Mouse (Mus musculus): ENCODE measurements around the gene Ube2r2. TPM values are rescaled to one million over a fixed set of nuclear protein-coding genes. Genes with fewer than 3 reads are reported as not detected.

Ube2r2 gene
- polyA plus RNA-seq, 1 experiment from 2014 or later, result 90.7 TPM

GRCm38 (mm10) chr4:41129836-41130235 is 5.7 kb upstream of the Ube2r2 start:
- H3K4me2 ChIP-seq (ENCODE audit: low read depth, low read length), result no peak overlapping the region
- H3K9ac ChIP-seq (ENCODE audit: low read depth, low read length), result no peak overlapping the region
- 78% methylated on average over 3 of the region's 3 CpGs for whole genome bisulfite sequencing

DNA sequence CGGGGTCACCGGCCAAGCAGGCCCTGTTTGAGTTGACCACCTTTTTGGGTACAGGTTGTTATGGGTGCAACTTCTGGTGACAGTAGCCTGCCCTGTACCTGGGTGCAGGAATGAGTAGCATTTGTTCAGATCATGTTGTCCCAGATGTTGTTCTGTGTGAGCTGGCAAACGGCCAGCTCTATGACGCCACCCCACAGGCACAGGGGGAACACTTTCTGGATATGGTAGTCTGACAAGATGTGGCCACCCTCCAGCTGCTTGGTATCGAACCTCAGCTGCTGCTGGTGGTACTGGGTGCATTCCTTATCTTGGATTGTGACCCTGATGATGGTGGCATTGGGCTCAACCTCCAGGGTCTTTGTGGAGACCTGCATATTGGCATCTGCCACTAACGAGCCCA is 3.1 kb upstream of the Ube2r2 start:
- H3K4me2 ChIP-seq (ENCODE audit: low read depth, low read length), result no peak overlapping the region
- H3K36me3 ChIP-seq (ENCODE audit: control insufficient read depth, insufficient read depth, low read length), result no peaks in the 10 kb centered on the region
- H3K27ac ChIP-seq (replicated peaks; ENCODE audit: low read depth, low read length), result no peak overlapping the region
- ATAC-seq (ENCODE audit: low read depth), result no peak
- DNase-seq (ENCODE audit: low spot score), result no peak
- H3K4me1 ChIP-seq (ENCODE audit: control insufficient read depth, insufficient read depth, low read length), result peaks cover 5% of the 10 kb centered on the region; the same call in 1 of the 2 replicates
- H3K9ac ChIP-seq (ENCODE audit: low read depth, low read length), result no peak overlapping the region
- H3K27me3 ChIP-seq (replicated peaks; ENCODE audit: control insufficient read depth, insufficient read depth, low read length), result no peaks in the 10 kb centered on the region
- no peak overlapping the region for H3K4me3 ChIP-seq (ENCODE audit: low read depth, low read length)
- 73% methylated on average over 6 of the region's 6 CpGs for WGBS
- H3K9me3 ChIP-seq (ENCODE audit: control insufficient read depth, low read length), result no peaks in the 10 kb centered on the region

More at GRCm38 (mm10) chr4:41129836-41130235, 5.7 kb upstream of the Ube2r2 start:
- H3K27me3 ChIP-seq (replicated peaks; ENCODE audit: control insufficient read depth, insufficient read depth, low read length), result no peaks in the 10 kb centered on the region
- no peak overlapping the region for H3K27ac ChIP-seq (replicated peaks; ENCODE audit: low read depth, low read length)
- no peaks in the 10 kb centered on the region for H3K36me3 ChIP-seq (ENCODE audit: control insufficient read depth, insufficient read depth, low read length)
- DNase-seq (ENCODE audit: low spot score), result no peak
- H3K4me3 ChIP-seq (ENCODE audit: low read depth, low read length), result no peak overlapping the region
- no peaks in the 10 kb centered on the region for H3K9me3 ChIP-seq (ENCODE audit: control insufficient read depth, low read length)
- no peak for ATAC-seq (ENCODE audit: low read depth)
- peaks cover 5% of the 10 kb centered on the region; the same call in 1 of the 2 replicates for H3K4me1 ChIP-seq (ENCODE audit: control insufficient read depth, insufficient read depth, low read length)

DNA sequence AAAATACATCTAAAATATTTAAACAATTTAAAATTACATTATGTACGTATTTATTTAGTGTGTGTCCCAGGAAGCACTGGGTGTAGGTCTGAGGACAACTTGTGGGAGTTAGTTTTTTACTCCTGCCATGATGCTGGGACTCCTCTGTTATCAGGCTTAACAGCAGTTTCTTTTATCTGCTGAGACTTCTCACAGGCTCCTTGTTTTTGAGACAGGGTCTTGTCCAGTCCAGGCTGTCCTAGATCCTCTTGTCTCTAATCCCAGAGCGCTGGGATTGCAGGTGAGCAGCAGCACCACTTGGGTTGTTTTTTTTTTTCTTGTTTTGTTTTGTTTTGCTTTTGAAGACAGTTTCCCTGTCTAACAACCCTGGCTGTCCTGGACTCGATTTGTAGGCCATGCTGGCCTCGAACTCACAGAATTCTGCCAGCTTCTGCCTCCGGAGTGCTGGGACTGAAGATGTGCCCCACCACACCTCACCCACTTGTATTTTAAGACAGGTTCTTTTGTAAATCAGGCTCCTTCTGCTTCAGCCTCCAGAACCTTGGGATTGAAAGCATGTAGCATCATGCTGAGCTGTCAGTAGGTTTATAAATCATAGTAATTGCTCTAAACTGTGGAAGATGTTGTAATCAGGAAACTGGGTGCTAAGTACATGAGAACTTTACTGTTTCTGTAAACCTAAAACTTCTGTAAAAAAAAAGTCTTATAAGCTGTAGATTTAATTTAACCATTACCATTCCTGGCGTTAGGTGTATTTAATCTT is 1.8 kb upstream of the Ube2r2 start:
- Histone ChIP-seq H3K27ac (replicated peaks; ENCODE audit: low read depth, low read length) (no peak overlapping the region), H3K36me3 (ENCODE audit: control insufficient read depth, insufficient read depth, low read length) (peaks cover 6% of the 10 kb centered on the region), H3K9me3 (ENCODE audit: control insufficient read depth, low read length) (no peaks in the 10 kb centered on the region), H3K4me3 (ENCODE audit: low read depth, low read length) (no peak overlapping the region), H3K4me1 (ENCODE audit: control insufficient read depth, insufficient read depth, low read length) (peaks cover 5% of the 10 kb centered on the region; the same call in 1 of the 2 replicates), H3K27me3 (replicated peaks; ENCODE audit: control insufficient read depth, insufficient read depth, low read length) (no peaks in the 10 kb centered on the region), H3K9ac (ENCODE audit: low read depth, low read length) (no peak overlapping the region; the same call in 1 of the 2 replicates), H3K4me2 (ENCODE audit: low read depth, low read length) (no peak overlapping the region)
- no peak for ATAC-seq (ENCODE audit: low read depth)
- 71% methylated on average over 6 of the region's 6 CpGs for WGBS
- DNase-seq (ENCODE audit: low spot score), result no peak

DNA sequence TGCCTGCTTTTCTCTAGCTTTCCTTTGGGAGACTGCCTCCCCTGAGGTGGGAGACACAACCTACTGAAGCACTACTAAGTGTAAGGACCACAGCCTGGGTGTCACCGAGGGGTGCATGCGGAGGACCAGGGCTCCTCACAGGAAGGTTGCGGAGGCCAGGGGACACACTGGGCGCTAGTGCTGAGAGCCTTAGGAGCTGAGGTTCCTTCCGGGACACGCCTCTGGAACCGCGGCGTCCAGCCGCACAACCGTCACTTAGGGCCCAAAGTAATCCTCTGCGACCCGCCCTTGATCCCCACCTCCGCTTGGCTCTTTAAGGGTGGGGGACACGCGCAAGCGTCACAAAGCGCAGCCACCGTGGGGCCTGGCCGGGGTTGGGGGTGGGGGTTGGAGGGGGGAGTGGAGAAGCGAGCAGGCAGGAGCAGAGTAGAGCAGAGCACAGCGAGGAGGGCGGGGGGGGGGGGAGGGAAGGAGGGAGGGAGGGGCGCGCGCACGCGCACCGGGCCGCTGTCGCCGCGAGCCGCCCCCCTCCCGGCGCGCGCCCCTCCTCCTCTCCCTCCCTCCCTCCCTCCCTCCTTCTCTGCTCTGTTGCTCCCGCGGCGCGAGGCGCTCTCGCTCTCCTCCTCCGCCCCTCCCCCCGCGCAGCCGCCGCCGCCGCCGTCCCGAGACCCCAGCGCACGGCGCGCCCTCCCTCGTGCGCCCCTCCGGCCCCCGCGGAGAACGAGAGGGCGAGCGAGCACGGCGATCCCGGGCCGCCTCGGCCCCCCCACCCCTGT is 420 bp upstream of the Ube2r2 start:
- H3K4me2 ChIP-seq (ENCODE audit: low read depth, low read length), result peak overlapping the region; percentile 75
- peaks cover 16% of the 10 kb centered on the region for H3K36me3 ChIP-seq (ENCODE audit: control insufficient read depth, insufficient read depth, low read length)
- peak overlapping the region; percentile 97 for H3K9ac ChIP-seq (ENCODE audit: low read depth, low read length)
- peaks cover 5% of the 10 kb centered on the region; the same call in 1 of the 2 replicates for H3K4me1 ChIP-seq (ENCODE audit: control insufficient read depth, insufficient read depth, low read length)
- H3K27me3 ChIP-seq (replicated peaks; ENCODE audit: control insufficient read depth, insufficient read depth, low read length), result no peaks in the 10 kb centered on the region
- no peaks in the 10 kb centered on the region for H3K9me3 ChIP-seq (ENCODE audit: control insufficient read depth, low read length)
- ATAC-seq (ENCODE audit: low read depth) (peak; percentile 95), DNase-seq (ENCODE audit: low spot score) (peak; percentile 92)
- peak overlapping the region; percentile 98 for H3K27ac ChIP-seq (replicated peaks; ENCODE audit: low read depth, low read length)
- under 1% methylated on average over 21 of the region's 70 CpGs for whole genome bisulfite sequencing
- H3K4me3 ChIP-seq (ENCODE audit: low read depth, low read length), result peak overlapping the region; percentile 90

GRCm38 (mm10) chr4:41136454-41136805 is 887 bp downstream of the Ube2r2 start:
- H3K4me2 ChIP-seq (ENCODE audit: low read depth, low read length), result peak overlapping the region; percentile 75
- WGBS, result 0% methylated on average over 4 of the region's 4 CpGs
- H3K9me3 ChIP-seq (ENCODE audit: control insufficient read depth, low read length), result no peaks in the 10 kb centered on the region
- ATAC-seq (ENCODE audit: low read depth), result peak; percentile 9; the same call in 1 of the 2 replicates
- peaks cover 5% of the 10 kb centered on the region; the same call in 1 of the 2 replicates for H3K4me1 ChIP-seq (ENCODE audit: control insufficient read depth, insufficient read depth, low read length)
- H3K4me3 ChIP-seq (ENCODE audit: low read depth, low read length), result peak overlapping the region; percentile 90
- H3K36me3 ChIP-seq (ENCODE audit: control insufficient read depth, insufficient read depth, low read length), result peaks cover 27% of the 10 kb centered on the region
- H3K27me3 ChIP-seq (replicated peaks; ENCODE audit: control insufficient read depth, insufficient read depth, low read length), result no peaks in the 10 kb centered on the region
- H3K9ac ChIP-seq (ENCODE audit: low read depth, low read length), result peak overlapping the region; percentile 97
- no peak for DNase-seq (ENCODE audit: low spot score)
- H3K27ac ChIP-seq (replicated peaks; ENCODE audit: low read depth, low read length), result peak overlapping the region; percentile 98

DNA sequence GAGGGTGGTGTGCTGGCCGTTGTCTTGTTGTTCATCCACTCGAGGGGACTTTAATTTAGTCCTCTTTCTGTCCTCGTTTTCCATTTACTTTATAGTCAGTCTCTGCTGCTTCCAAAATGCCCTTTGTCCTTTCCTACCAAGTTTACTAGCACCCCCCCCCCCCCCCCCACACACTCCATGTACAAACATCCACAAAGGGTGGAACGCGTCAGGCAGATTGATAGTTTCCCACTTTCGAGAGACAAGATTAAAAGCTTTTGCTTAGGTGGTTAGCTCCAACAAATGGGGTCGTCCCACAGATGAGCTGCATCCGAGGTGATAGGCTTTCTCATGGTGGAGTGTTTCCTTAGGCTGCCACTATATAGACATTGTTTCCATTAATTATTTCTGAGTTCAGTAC is 1.3 kb downstream of the Ube2r2 start:
- Histone ChIP-seq H3K9ac (ENCODE audit: low read depth, low read length) (peak overlapping the region; percentile 97), H3K27ac (replicated peaks; ENCODE audit: low read depth, low read length) (peak overlapping the region; percentile 98; the same call in 1 of the 2 replicates), H3K4me2 (ENCODE audit: low read depth, low read length) (peak overlapping the region; percentile 75), H3K4me3 (ENCODE audit: low read depth, low read length) (peak overlapping the region; percentile 90), H3K4me1 (ENCODE audit: control insufficient read depth, insufficient read depth, low read length) (peaks cover 5% of the 10 kb centered on the region; the same call in 1 of the 2 replicates), H3K36me3 (ENCODE audit: control insufficient read depth, insufficient read depth, low read length) (peaks cover 28% of the 10 kb centered on the region), H3K27me3 (replicated peaks; ENCODE audit: control insufficient read depth, insufficient read depth, low read length) (no peaks in the 10 kb centered on the region), H3K9me3 (ENCODE audit: control insufficient read depth, low read length) (no peaks in the 10 kb centered on the region)
- DNase-seq (ENCODE audit: low spot score) (peak; percentile 13), ATAC-seq (ENCODE audit: low read depth) (no peak)
- WGBS, result under 1% methylated on average over 8 of the region's 8 CpGs

GRCm38 (mm10) chr4:41140174-41140875 is 4.8 kb downstream of the Ube2r2 start:
- no peak overlapping the region for H3K27ac ChIP-seq (replicated peaks; ENCODE audit: low read depth, low read length)
- H3K27me3 ChIP-seq (replicated peaks; ENCODE audit: control insufficient read depth, insufficient read depth, low read length), result no peaks in the 10 kb centered on the region
- no peaks in the 10 kb centered on the region for H3K4me1 ChIP-seq (ENCODE audit: control insufficient read depth, insufficient read depth, low read length)
- H3K9me3 ChIP-seq (ENCODE audit: control insufficient read depth, low read length), result no peaks in the 10 kb centered on the region
- 88% methylated on average over 6 of the region's 6 CpGs for WGBS
- H3K4me3 ChIP-seq (ENCODE audit: low read depth, low read length), result no peak overlapping the region
- H3K36me3 ChIP-seq (ENCODE audit: control insufficient read depth, insufficient read depth, low read length), result peaks cover 34% of the 10 kb centered on the region
- no peak for DNase-seq (ENCODE audit: low spot score)
- ATAC-seq (ENCODE audit: low read depth), result no peak
- H3K4me2 ChIP-seq (ENCODE audit: low read depth, low read length), result no peak overlapping the region
- no peak overlapping the region for H3K9ac ChIP-seq (ENCODE audit: low read depth, low read length)

GRCm38 (mm10) chr4:41142601-41143000 is 7.1 kb downstream of the Ube2r2 start:
- Histone ChIP-seq H3K4me1 (ENCODE audit: control insufficient read depth, insufficient read depth, low read length) (no peaks in the 10 kb centered on the region), H3K9ac (ENCODE audit: low read depth, low read length) (no peak overlapping the region), H3K27ac (replicated peaks; ENCODE audit: low read depth, low read length) (no peak overlapping the region), H3K4me3 (ENCODE audit: low read depth, low read length) (no peak overlapping the region), H3K9me3 (ENCODE audit: control insufficient read depth, low read length) (no peaks in the 10 kb centered on the region), H3K27me3 (replicated peaks; ENCODE audit: control insufficient read depth, insufficient read depth, low read length) (no peaks in the 10 kb centered on the region), H3K36me3 (ENCODE audit: control insufficient read depth, insufficient read depth, low read length) (peaks cover 34% of the 10 kb centered on the region), H3K4me2 (ENCODE audit: low read depth, low read length) (no peak overlapping the region)
- DNase-seq (ENCODE audit: low spot score) (no peak), ATAC-seq (ENCODE audit: low read depth) (no peak)
- WGBS, result 100% methylated on average over 2 of the region's 2 CpGs
